Mouse (Mus musculus) B cell, adult (primary cell): ENCODE results near the gene Rps13. TPM values are rescaled to one million over a fixed set of nuclear protein-coding genes. Genes with fewer than 3 reads are reported as not detected.

Source experiments
- total RNA-seq: library from RNA; stranded (reverse); gene quantifications from 4 replicates; pipeline ENCODE4 v1.2.4, GENCODE M21; 2023; ENCODE audit not compliant: inconsistent age

Rps13 gene
- 1,199 to 1,276 TPM (median 1,204 TPM) in 4 replicates for total RNA-seq

DNA sequence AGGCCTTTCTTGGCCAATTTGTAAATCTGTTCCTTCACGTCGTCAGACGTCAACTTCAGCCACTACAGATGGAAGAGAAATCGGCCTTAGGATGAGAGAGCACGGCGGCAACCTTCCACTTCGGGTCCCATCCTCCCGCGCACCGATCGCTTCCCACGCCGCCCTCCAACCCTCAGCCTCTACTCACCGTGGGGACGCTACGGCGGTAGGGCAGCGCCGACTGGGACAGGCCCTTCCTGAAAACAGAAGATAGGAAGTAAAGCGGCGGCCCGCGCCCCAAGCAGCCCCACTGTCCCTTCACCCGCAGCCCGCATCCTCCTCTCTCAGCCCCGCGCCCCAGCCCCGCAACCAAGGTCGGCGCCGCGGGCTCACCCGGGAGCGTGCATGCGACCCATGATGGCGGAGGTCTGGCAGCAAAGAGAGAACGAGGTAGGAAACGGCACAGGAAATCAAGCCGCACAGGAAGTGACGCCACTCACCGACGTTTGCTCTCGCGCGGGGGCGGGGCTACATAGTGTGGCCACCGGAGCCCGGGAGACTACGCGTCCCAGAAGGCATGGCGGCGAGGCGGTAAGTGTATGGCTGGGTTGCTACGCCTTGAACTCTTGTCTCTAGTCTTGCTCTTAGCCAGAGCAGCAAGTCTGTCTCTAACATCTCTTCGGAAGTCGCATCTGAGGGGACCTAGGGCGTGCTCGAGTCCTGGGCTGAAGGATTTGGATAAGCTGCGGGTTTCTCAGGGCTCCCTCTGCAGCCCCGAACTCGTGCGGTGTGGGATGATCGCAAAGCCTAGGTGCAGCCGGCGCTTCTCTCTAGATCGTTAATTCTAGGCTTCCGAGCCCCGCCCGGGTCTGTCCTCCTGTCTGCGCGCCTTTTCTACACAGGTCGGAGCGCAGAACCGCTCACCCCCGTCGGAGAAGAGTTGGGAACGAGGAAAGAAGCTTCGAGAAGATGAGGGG, at the start of gene Rps13:
Gene Rps13, minus strand, starts transcription at position 483 of the 956 bp plus-strand sequence.

DNA sequence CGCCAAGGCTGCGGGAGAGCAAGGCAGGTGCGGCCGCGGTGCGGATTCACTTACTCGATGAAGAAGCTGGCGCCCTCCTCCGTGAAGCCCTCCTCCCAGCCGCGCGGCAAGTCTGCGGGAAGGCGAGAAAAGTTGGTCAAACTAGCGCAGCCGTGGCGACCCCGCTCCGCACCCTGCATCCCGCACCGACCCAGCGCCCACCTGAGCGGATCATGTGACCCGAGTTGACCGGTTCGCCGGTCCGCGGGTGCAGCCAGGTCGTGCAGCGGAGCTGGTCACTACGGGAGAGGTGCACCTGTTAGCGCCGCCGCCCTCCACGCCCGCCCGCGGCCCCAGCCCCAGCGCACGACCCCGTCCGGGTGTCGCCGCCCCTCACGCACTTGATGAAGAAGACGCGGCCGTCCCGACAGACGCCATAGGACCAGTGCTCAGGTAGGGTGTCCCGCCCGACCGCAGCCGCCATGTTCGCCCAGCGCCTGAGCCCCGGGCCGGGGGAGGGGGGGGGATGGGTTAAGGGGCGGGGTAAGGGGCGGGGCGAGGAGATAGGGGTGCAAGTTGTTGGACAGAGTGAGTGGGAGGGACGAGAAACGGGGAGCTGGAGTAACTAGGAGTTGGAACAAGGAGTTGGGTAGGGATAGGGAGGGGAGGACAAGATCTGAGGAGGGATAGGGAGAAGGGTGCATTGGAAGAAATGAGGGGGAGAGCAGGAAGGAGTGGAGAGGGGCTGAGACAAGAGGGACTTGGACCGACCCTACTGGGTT, 25.9 kb downstream of the Rps13 start, which contains the start of gene Plekha7:
Gene Plekha7, minus strand, starts transcription at position 506 of the 761 bp plus-strand sequence.

Other genes starting within 250 kb of the Rps13 start
- 1.2 to 2.5 TPM (median 1.4 TPM) in 4 replicates for gene Gm4353, start 249.6 kb downstream of the Rps13 start, total RNA-seq
- 1.8 to 3.2 TPM (median 2.6 TPM) in 4 replicates for gene Plekha7, start 25.8 kb downstream of the Rps13 start, total RNA-seq
- 40.0 to 45.9 TPM (median 43.5 TPM) in 4 replicates for gene Pik3c2a, start 109.3 kb upstream of the Rps13 start, total RNA-seq
- 13.3 to 18.4 TPM (median 16.6 TPM) in 4 replicates for gene Nucb2, start 170.2 kb upstream of the Rps13 start, total RNA-seq